Mouse (Mus musculus): ENCODE data around the gene Ung. TPM values are rescaled to one million over a fixed set of nuclear protein-coding genes. Genes with fewer than 3 reads are reported as not detected.

Gene Ung
- total and polyA plus RNA-seq, 2 experiments from 2014 or later, result 13.8 to 14.0 TPM

DNA sequence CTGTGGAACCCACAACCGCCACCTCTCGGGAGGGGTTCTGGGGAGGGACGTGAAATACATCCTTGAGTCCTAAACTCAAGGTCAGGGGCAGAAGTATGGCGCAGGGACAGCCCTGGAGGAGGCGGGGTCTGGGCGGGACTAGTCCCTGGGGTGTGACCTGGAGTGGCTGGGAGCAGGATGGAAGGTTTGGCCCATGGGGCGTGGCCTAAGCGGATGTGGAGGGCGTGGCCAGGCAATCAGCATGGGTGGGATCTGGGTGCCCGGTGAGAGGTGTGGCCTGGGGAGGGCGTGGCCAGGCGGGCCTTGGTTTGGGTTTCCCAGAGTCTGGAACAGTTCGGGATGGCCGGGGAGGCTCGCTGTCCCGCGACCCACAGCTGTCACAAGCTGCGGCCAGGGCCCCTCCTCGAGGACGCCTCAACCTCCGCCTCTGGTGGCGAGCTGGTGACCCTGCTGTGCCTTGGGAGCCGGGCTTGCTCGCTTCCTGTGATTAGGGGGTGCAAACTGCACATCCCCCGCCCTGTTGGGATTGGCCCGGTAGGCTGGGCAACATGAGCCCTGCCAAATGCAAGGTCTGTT, 45.5 kb downstream of the Ung start:
- Histone ChIP-seq H3K36me3 (ENCODE audit: insufficient read depth, low read length) (no peaks in the 10 kb centered on the region), H3K4me1 (ENCODE audit: insufficient read depth, low read length) (peaks cover 5% of the 10 kb centered on the region; the same call in 1 of the 2 replicates), H3K9me3 (ENCODE audit: low read length) (no peaks in the 10 kb centered on the region), H3K9ac (replicated peaks; ENCODE audit: low read length) (peak overlapping the region; percentile 37), H3K4me2 (ENCODE audit: low read depth, low read length) (peak overlapping the region; percentile 61), H3K27ac (no peak overlapping the region; the same call in 1 of the 2 replicates), H3K27me3 (ENCODE audit: insufficient read depth, low read length) (0 out of 2 replicates have a peak, but pooled peaks cover 4% of the 10 kb centered on the region), H3K4me3 (ENCODE audit: low read length) (peak overlapping the region; percentile 36)
- WGBS, result 1% methylated on average over 22 of the region's 26 CpGs
- ATAC-seq, result peak; percentile 89
- TF ChIP-seq CTCF (IDR thresholded peaks at IDR 0.05; ENCODE audit: low read depth), result no peak; the same call in 1 of the 2 replicates
- DNase-seq (ENCODE audit: low spot score), result peak; percentile 67

DNA sequence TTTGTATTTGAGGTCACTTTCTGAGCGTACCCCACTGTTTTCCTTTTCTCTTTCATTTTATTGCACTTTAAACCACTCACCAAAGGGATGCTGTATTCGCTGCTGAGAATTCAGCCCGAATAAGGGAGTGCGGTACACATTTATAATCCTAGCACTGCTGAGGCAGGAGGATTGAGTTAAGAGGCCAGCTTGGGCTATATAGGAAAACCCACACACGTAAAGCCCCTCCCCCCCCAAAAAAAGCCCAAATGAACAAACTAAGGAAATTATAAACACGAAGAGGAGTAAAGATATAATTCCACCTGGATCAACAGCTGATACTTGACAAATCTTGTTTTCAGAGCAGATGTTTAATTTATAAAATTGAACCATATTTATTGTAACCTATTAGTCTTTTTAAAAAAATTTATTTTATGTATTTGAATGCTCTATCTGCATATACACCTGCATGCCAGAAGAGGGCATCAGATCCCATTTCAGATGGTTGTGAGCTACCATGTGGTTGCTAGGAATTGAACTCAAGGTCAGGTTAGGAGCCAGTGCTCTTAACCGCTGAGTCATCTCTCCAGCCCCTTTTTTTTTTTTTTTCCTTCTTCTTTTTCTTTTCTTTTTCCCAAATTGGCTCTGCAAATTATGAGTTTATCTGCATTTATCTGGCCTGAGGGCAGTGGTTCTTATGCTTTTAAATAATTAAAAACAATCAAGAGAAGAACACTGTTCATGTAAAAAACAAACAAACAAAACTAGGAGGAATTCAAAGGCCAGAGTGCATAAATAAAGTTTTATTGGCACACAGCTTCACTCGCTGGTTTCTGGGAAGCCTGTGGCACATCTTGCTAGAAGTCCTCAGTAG, 46.6 kb downstream of the Ung start:
- H3K4me2 ChIP-seq (ENCODE audit: low read depth, low read length), result peak overlapping the region; percentile 61
- H3K4me3 ChIP-seq (ENCODE audit: low read length), result no peak overlapping the region
- 0 out of 2 replicates have a peak, but pooled peaks cover 4% of the 10 kb centered on the region for H3K27me3 ChIP-seq (ENCODE audit: insufficient read depth, low read length)
- no peaks in the 10 kb centered on the region for H3K36me3 ChIP-seq (ENCODE audit: insufficient read depth, low read length)
- H3K9ac ChIP-seq (replicated peaks; ENCODE audit: low read length), result no peak overlapping the region
- H3K9me3 ChIP-seq (ENCODE audit: low read length), result no peaks in the 10 kb centered on the region
- 59% methylated on average over 8 of the region's 8 CpGs for WGBS
- DNase-seq (ENCODE audit: low spot score) (no peak), ATAC-seq (no peak)
- TF ChIP-seq CTCF (IDR thresholded peaks at IDR 0.05; ENCODE audit: low read depth), result no peak
- no peak overlapping the region; the same call in 1 of the 2 replicates for H3K27ac ChIP-seq
- peaks cover 5% of the 10 kb centered on the region; the same call in 1 of the 2 replicates for H3K4me1 ChIP-seq (ENCODE audit: insufficient read depth, low read length)

DNA sequence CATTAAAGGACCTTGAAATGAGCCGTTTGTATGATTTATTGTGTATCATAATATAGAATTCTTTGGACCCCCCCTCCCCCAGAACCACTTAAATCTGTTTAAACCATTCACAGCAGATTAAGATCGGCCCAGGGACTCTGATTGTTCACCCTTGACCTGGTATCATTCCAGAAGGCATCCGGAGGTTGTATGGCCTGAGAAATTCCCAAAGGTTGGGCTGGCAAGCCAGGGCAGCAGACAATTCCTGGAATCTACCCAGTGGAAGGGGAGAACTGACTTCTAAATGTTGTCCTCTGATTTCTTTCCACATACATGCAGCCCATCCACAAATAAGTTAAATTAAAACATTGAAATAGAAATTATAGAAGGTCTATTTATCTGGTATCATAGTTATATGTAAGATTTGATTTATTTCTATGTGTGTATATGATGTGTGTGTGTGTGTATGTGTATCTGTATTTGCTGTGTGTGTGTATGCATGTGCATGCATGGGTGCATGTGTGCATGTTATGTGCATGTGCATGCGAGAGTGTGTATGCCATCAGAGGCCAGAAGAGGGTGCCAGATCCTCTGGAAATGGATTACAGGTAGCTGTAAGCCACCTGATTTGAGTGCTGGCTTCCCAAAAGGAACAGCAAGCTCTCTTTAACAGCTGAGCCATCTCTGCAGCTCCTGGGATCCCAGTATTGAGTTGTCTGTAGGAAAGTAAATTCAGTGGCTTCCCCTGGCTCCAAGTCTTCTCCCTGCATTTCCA, 48.0 kb downstream of the Ung start:
- no peak overlapping the region for H3K4me2 ChIP-seq (ENCODE audit: low read depth, low read length)
- ATAC-seq, result no peak
- H3K9ac ChIP-seq (replicated peaks; ENCODE audit: low read length), result no peak overlapping the region
- H3K27me3 ChIP-seq (ENCODE audit: insufficient read depth, low read length), result 0 out of 2 replicates have a peak, but pooled peaks cover 4% of the 10 kb centered on the region
- H3K4me1 ChIP-seq (ENCODE audit: insufficient read depth, low read length), result peaks cover 5% of the 10 kb centered on the region; the same call in 1 of the 2 replicates
- no peaks in the 10 kb centered on the region for H3K9me3 ChIP-seq (ENCODE audit: low read length)
- no peak overlapping the region for H3K27ac ChIP-seq
- H3K4me3 ChIP-seq (ENCODE audit: low read length), result no peak overlapping the region
- TF ChIP-seq CTCF (IDR thresholded peaks at IDR 0.05; ENCODE audit: low read depth), result peak; percentile 14; the same call in 1 of the 2 replicates
- 86% methylated on average over 4 of the region's 4 CpGs for WGBS
- DNase-seq (ENCODE audit: low spot score), result no peak
- no peaks in the 10 kb centered on the region for H3K36me3 ChIP-seq (ENCODE audit: insufficient read depth, low read length)

DNA sequence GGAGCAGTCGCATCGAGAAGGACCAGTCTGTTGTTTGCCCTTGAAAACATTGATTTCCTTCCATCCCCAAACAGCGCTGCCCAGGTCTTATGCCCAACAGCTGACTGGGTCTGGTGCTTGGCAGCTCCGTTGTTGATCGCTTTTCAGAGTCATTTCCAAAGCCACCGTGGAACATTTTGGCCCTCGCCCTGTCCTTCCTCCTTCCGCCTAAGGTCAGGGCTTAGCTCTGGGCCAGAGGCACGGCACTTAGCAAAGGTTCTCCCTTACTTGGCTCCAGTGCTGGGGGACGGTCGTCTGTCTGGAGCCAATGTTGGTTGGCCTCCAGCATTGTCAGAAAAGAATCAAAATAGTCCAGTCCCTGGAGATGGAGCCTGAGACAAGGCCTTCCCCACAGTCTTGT, 49.4 kb downstream of the Ung start:
- no peak for TF ChIP-seq CTCF (IDR thresholded peaks at IDR 0.05; ENCODE audit: low read depth)
- Histone ChIP-seq H3K36me3 (ENCODE audit: insufficient read depth, low read length) (no peaks in the 10 kb centered on the region), H3K27me3 (ENCODE audit: insufficient read depth, low read length) (0 out of 2 replicates have a peak, but pooled peaks cover 2% of the 10 kb centered on the region), H3K4me2 (ENCODE audit: low read depth, low read length) (no peak overlapping the region), H3K4me1 (ENCODE audit: insufficient read depth, low read length) (peaks cover 5% of the 10 kb centered on the region; the same call in 1 of the 2 replicates), H3K27ac (no peak overlapping the region), H3K9me3 (ENCODE audit: low read length) (no peaks in the 10 kb centered on the region), H3K4me3 (ENCODE audit: low read length) (no peak overlapping the region), H3K9ac (replicated peaks; ENCODE audit: low read length) (no peak overlapping the region)
- DNase-seq (ENCODE audit: low spot score) (no peak), ATAC-seq (no peak)
- 79% methylated on average over 11 of the region's 11 CpGs for WGBS

DNA sequence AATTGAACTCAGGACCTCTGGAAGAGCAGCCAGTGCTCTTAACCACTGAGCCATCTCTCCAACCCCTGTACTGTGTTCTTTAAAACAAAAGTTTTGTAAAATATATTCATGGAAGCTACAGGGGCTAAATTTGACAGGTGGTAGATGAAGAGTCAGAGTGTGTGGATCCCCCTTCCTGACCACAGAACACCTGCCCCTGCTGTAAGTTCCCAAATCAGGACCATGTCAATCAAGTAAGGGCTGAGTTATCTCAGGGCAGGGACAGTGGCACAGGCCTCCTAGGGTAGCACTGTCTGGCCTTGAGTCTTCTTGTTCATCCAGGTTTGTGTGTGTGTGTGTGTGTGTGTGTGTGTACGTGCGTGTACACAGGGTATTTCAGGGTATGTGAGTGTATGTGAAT, 53.3 kb downstream of the Ung start:
- Histone ChIP-seq H3K9me3 (ENCODE audit: low read length) (no peaks in the 10 kb centered on the region), H3K9ac (replicated peaks; ENCODE audit: low read length) (no peak overlapping the region), H3K27me3 (ENCODE audit: insufficient read depth, low read length) (no peaks in the 10 kb centered on the region), H3K4me3 (ENCODE audit: low read length) (no peak overlapping the region), H3K4me1 (ENCODE audit: insufficient read depth, low read length) (no peaks in the 10 kb centered on the region), H3K36me3 (ENCODE audit: insufficient read depth, low read length) (no peaks in the 10 kb centered on the region), H3K27ac (no peak overlapping the region), H3K4me2 (ENCODE audit: low read depth, low read length) (no peak overlapping the region)
- DNase-seq (ENCODE audit: low spot score), result no peak
- TF ChIP-seq CTCF (IDR thresholded peaks at IDR 0.05; ENCODE audit: low read depth), result no peak
- 89% methylated on average over 2 of the region's 2 CpGs for WGBS
- ATAC-seq, result no peak

DNA sequence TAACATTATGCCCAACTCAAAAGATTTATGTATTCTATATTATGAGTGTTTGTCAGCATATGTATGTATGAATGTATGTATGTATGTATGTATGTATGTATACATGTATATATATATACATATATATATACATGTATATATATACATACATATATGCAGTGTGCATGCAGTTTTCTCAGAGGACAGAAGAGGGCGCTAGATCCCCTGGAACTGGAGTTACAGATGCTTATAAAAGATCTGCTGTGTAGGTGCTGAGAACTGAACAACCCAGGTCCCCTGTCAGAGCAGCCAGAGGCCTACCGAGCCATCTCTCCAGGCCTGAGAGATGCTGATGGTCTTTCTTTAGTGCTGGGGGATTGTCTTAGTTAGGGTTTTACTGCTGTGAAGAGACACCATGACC, 56.9 kb downstream of the Ung start:
- Histone ChIP-seq H3K4me1 (ENCODE audit: insufficient read depth, low read length) (no peaks in the 10 kb centered on the region), H3K27me3 (ENCODE audit: insufficient read depth, low read length) (no peaks in the 10 kb centered on the region), H3K4me2 (ENCODE audit: low read depth, low read length) (no peak overlapping the region), H3K9ac (replicated peaks; ENCODE audit: low read length) (no peak overlapping the region), H3K36me3 (ENCODE audit: insufficient read depth, low read length) (no peaks in the 10 kb centered on the region), H3K27ac (no peak overlapping the region), H3K4me3 (ENCODE audit: low read length) (no peak overlapping the region), H3K9me3 (ENCODE audit: low read length) (no peaks in the 10 kb centered on the region)
- TF ChIP-seq CTCF (IDR thresholded peaks at IDR 0.05; ENCODE audit: low read depth), result no peak
- DNase-seq (ENCODE audit: low spot score) (no peak), ATAC-seq (no peak)
- 71% methylated on average over 2 of the region's 2 CpGs for WGBS

Other genes starting within 250 kb of the Ung start
- 151 and 159 TPM in 2 replicates for gene Coro1c, start 221.6 kb upstream of the Ung start, total RNA-seq (2014; rRNA removed)
- gene Coro1c, start 221.6 kb upstream of the Ung start, polyA plus RNA-seq (2015; fragmentation: Nextera tagmentation; extraction: Ambion mirVana), result 140 and 149 TPM in 2 replicates
- gene Ssh1, start 136.5 kb upstream of the Ung start, total RNA-seq (2014; rRNA removed), result 12.4 and 14.5 TPM in 2 replicates
- gene Ssh1, start 136.5 kb upstream of the Ung start, polyA plus RNA-seq (2015; fragmentation: Nextera tagmentation; extraction: Ambion mirVana), result 9.7 and 11.6 TPM in 2 replicates
- 0.84 TPM in 1 of 2 replicates, not detected in the other for gene Dao, start 126.7 kb upstream of the Ung start, total RNA-seq (2014; rRNA removed)
- 0.14 TPM in 1 of 2 replicates, not detected in the other for gene Dao, start 126.7 kb upstream of the Ung start, polyA plus RNA-seq (2015; fragmentation: Nextera tagmentation; extraction: Ambion mirVana)
- 47.2 and 54.9 TPM in 2 replicates for gene Usp30, start 64.9 kb upstream of the Ung start, total RNA-seq (2014; rRNA removed)
- gene Usp30, start 64.9 kb upstream of the Ung start, polyA plus RNA-seq (2015; fragmentation: Nextera tagmentation; extraction: Ambion mirVana), result 17.6 and 18.0 TPM in 2 replicates
- 159 and 173 TPM in 2 replicates for gene Svop, start 38.8 kb upstream of the Ung start, total RNA-seq (2014; rRNA removed)
- gene Svop, start 38.8 kb upstream of the Ung start, polyA plus RNA-seq (2015; fragmentation: Nextera tagmentation; extraction: Ambion mirVana), result 73.8 and 81.3 TPM in 2 replicates
- gene Alkbh2, start 2.2 kb upstream of the Ung start, total RNA-seq (2014; rRNA removed), result 3.1 and 9.5 TPM in 2 replicates
- 7.6 and 8.0 TPM in 2 replicates for gene Alkbh2, start 2.2 kb upstream of the Ung start, polyA plus RNA-seq (2015; fragmentation: Nextera tagmentation; extraction: Ambion mirVana)
- gene Acacb, start 16.1 kb downstream of the Ung start, total RNA-seq (2014; rRNA removed), result 3.4 and 7.0 TPM in 2 replicates
- gene Acacb, start 16.1 kb downstream of the Ung start, polyA plus RNA-seq (2015; fragmentation: Nextera tagmentation; extraction: Ambion mirVana), result 5.1 and 6.1 TPM in 2 replicates
- gene Foxn4, start 143.4 kb downstream of the Ung start, total RNA-seq (2014; rRNA removed), result 0.47 and 1.4 TPM in 2 replicates
- gene Foxn4, start 143.4 kb downstream of the Ung start, polyA plus RNA-seq (2015; fragmentation: Nextera tagmentation; extraction: Ambion mirVana), result 0.36 and 0.47 TPM in 2 replicates
- 0.72 TPM in 1 of 2 replicates, not detected in the other for gene Myo1h, start 158.8 kb downstream of the Ung start, total RNA-seq (2014; rRNA removed)
- 0.56 and 0.72 TPM in 2 replicates for gene Myo1h, start 158.8 kb downstream of the Ung start, polyA plus RNA-seq (2015; fragmentation: Nextera tagmentation; extraction: Ambion mirVana)